Mouse (Mus musculus): ENCODE data around the gene Zfp74.

GRCm38 (mm10) chr7:30000601-30001000 lies 46.7 kb upstream of the Zfp74 start:
- no peak for TF ChIP-seq CTCF (IDR thresholded peaks at IDR 0.05; ENCODE audit: low read depth)
- no peak for TF ChIP-seq EP300 (IDR thresholded peaks at IDR 0.05; ENCODE audit: low read depth)

Data from liver, postnatal 0 days (tissue).